Mouse (Mus musculus): ENCODE results near the gene Tmem245. TPM values are rescaled to one million over a fixed set of nuclear protein-coding genes. Genes with fewer than 3 reads are reported as not detected.

Gene Tmem245
- polyA plus RNA-seq, 1 experiment from 2014 or later, result 9.8 TPM

DNA sequence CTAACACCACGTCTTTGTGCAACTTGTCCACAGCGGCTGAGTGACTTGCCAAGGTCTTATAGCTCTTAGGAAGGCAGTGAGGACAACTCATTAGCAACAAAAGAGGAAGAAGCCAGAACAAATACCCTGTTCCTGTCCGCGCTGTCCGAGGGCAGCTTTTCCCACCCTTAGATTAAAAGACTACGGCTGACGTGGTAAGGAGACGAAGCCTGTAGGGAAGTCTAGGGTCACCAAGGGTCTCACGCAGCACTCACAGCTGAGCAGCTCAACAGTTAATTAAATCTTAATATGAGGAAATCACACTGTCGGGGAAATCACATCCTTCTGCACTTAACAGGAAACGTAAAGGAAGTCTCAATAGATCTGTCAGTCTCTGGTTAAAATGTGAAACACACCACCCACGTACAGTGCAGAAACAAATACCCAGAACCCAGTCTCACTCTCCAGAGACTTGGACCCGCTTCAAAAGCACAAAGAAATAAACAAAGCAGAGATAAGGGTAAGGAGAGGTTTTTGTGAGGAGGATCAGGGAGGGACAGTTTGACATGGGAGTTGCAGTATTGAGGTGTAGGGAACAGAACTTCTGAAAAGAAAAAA lies 116.1 kb downstream of the Tmem245 start:
- H3K4me3 ChIP-seq, result no peak overlapping the region
- no peak overlapping the region for H3K9ac ChIP-seq
- no peaks in the 10 kb centered on the region for H3K4me1 ChIP-seq (replicated peaks)
- H3K27me3 ChIP-seq, result no peaks in the 10 kb centered on the region
- H3K9me3 ChIP-seq, result no peaks in the 10 kb centered on the region
- ATAC-seq (ENCODE audit: low FRiP score), result no peak
- no peak overlapping the region for H3K4me2 ChIP-seq
- H3K36me3 ChIP-seq, result peaks cover 67% of the 10 kb centered on the region
- 61% methylated on average over 13 of the region's 13 CpGs for WGBS
- no peak overlapping the region for H3K27ac ChIP-seq

GRCm38 (mm10) chr4:56829511-56829921 lies 117.7 kb downstream of the Tmem245 start:
- no peaks in the 10 kb centered on the region for H3K27me3 ChIP-seq
- no peak overlapping the region for H3K27ac ChIP-seq
- H3K9ac ChIP-seq, result no peak overlapping the region
- no peaks in the 10 kb centered on the region for H3K9me3 ChIP-seq
- H3K4me1 ChIP-seq (replicated peaks), result no peaks in the 10 kb centered on the region
- peaks cover 65% of the 10 kb centered on the region for H3K36me3 ChIP-seq
- no peak overlapping the region for H3K4me2 ChIP-seq
- H3K4me3 ChIP-seq, result no peak overlapping the region
- 45% methylated on average over 7 of the region's 7 CpGs for WGBS
- ATAC-seq (ENCODE audit: low FRiP score), result no peak

DNA sequence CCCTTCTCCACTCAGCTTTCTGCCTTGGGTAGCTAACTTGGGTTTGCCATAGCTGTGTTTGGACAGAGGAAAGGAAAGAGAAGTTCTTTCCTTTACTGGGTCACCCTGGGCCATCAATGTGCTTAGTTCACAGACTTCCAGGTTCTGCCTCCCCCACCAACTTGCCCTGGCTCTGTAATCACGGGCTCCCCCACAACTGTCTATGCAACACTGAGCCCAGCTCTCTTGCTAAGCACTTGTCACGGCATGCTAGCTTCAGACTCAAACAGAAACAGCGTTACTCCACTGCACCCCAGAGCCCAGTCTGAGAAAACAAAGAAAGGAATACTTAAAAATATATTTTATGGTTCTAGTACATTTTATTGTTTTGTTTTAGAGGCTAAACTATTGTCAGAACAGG lies 118.3 kb downstream of the Tmem245 start:
- H3K9ac ChIP-seq, result no peak overlapping the region
- no peaks in the 10 kb centered on the region for H3K9me3 ChIP-seq
- no peak overlapping the region for H3K4me3 ChIP-seq
- H3K27me3 ChIP-seq, result no peaks in the 10 kb centered on the region
- no peak overlapping the region for H3K4me2 ChIP-seq
- WGBS, result 86% methylated on average over 3 of the region's 3 CpGs
- no peak for ATAC-seq (ENCODE audit: low FRiP score)
- no peaks in the 10 kb centered on the region for H3K4me1 ChIP-seq (replicated peaks)
- no peak overlapping the region for H3K27ac ChIP-seq
- H3K36me3 ChIP-seq, result peaks cover 64% of the 10 kb centered on the region

DNA sequence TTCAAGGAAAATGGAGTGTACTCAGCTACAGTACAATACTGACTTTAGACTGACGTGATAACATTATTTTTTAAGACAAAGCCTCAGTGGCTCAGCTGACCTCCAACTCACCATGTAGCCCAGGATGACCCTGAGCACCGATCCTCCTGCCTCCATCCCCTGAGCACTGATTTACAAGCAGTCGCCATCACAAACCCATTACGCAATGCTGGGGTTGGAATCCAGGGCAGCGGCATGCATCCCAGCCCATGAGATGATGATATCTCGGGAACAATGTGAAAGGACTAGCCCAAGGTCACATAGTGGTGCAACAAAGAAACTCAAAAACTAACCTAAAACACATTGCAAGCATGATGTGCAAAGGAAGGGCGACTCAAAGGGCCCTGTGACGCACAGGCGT lies 123.0 kb downstream of the Tmem245 start:
- Histone ChIP-seq H3K27ac (no peak overlapping the region), H3K9me3 (no peaks in the 10 kb centered on the region), H3K4me3 (no peak overlapping the region), H3K4me1 (replicated peaks) (no peaks in the 10 kb centered on the region), H3K36me3 (peaks cover 37% of the 10 kb centered on the region), H3K4me2 (no peak overlapping the region), H3K27me3 (no peaks in the 10 kb centered on the region), H3K9ac (no peak overlapping the region)
- WGBS, result 90% methylated on average over 9 of the region's 9 CpGs
- no peak for ATAC-seq (ENCODE audit: low FRiP score)

DNA sequence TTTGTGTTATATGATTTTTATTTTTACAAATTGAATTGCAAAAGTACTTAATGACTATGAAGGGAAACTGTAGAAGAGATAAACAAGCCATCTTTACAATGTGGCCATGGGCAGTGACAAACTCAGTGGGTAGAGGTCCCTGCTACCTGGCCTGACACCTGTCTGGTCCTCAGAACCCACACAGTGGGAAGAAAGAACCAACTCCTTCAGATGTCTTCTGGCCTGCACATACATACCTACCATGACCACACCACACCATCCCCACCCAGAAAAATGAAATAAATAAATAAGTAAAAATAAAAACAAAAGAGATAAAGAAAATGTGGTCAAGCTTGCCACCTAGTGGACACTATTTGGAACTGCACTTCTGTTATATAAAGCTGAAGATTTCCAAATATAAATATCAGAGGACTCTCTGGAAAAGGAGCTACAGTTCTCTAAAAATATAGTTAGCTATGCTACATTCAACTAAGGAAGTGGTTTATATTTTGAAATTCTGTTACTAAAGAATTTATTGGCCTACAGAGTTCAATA lies 127.2 kb downstream of the Tmem245 start:
- ATAC-seq (ENCODE audit: low FRiP score), result no peak
- no peak overlapping the region for H3K27ac ChIP-seq
- H3K36me3 ChIP-seq, result peaks cover 27% of the 10 kb centered on the region
- no peaks in the 10 kb centered on the region for H3K27me3 ChIP-seq
- H3K9me3 ChIP-seq, result no peaks in the 10 kb centered on the region
- no peak overlapping the region for H3K4me3 ChIP-seq
- H3K9ac ChIP-seq, result no peak overlapping the region
- no peak overlapping the region for H3K4me2 ChIP-seq
- H3K4me1 ChIP-seq (replicated peaks), result no peaks in the 10 kb centered on the region

MicroRNAs encoded within 50 kb of the gene (microRNA counts, 519-probe panel; counts per million panel counts)
- 3,906 counts per million, percentile 59 among the panel's probes with 10 or more counts for microRNA mmu-miR-32

Small RNAs within 50 kb of the gene (microRNA-seq; reads per million reads assigned to microRNA genes)
- 211 reads per million, percentile 59 among the genes with 10 or more reads in this experiment for gene Mir32

Other genes starting within 250 kb of the Tmem245 start
- not detected in 2 replicates for gene Gm26657, start 207.4 kb downstream of the Tmem245 start, polyA plus RNA-seq (2015; fragmentation: Nextera tagmentation; extraction: Ambion mirVana)
- not detected in 2 replicates for gene Actl7b, start 206.0 kb downstream of the Tmem245 start, polyA plus RNA-seq (2015; fragmentation: Nextera tagmentation; extraction: Ambion mirVana)
- gene Actl7a, start 204.0 kb downstream of the Tmem245 start, polyA plus RNA-seq (2015; fragmentation: Nextera tagmentation; extraction: Ambion mirVana), result not detected in 2 replicates
- 58.1 and 59.4 TPM in 2 replicates for gene Elp1, start 145.1 kb downstream of the Tmem245 start, polyA plus RNA-seq (2015; fragmentation: Nextera tagmentation; extraction: Ambion mirVana)
- gene Fam206a, start 145.1 kb downstream of the Tmem245 start, polyA plus RNA-seq (2015; fragmentation: Nextera tagmentation; extraction: Ambion mirVana), result 16.6 and 17.9 TPM in 2 replicates
- gene Ctnnal1, start 82.2 kb downstream of the Tmem245 start, polyA plus RNA-seq (2015; fragmentation: Nextera tagmentation; extraction: Ambion mirVana), result 16.9 and 19.4 TPM in 2 replicates
- 15.4 and 15.7 TPM in 2 replicates for gene Frrs1l, start 43.0 kb upstream of the Tmem245 start, polyA plus RNA-seq (2015; fragmentation: Nextera tagmentation; extraction: Ambion mirVana)
- 1.7 and 2.1 TPM in 2 replicates for gene Epb41l4b, start 196.0 kb upstream of the Tmem245 start, polyA plus RNA-seq (2015; fragmentation: Nextera tagmentation; extraction: Ambion mirVana)